Mouse (Mus musculus) mouse embryonic stem cell (cell line): ENCODE data around the gene Plcb4.

Experiments used
- in situ Hi-C, 2 experiments: fragments of 300-500 bp; cut with MboI; formaldehyde crosslinking; loops; 1 replicate in 1 of 2; 3 replicates in 1 of 2; pipeline ENCODE4 v1.14.3; 2019 to 2020; ENCODE audit warnings: low sequenced_read_pairs in 2 of 2, low pct_unique_long_range_greater_than_20kb in 1 of 2, mixed read lengths in 1 of 2; ENCODE audit not compliant: unreplicated experiment in 1 of 2

Gene Plcb4

GRCm38 (mm10) chr2:135861531-135862488 is 203.0 kb downstream of the Plcb4 start:
- in situ Hi-C loops: no loop called here

GRCm38 (mm10) chr2:135862489-135863390 is 203.9 kb downstream of the Plcb4 start:
- in situ Hi-C loops: no loop called here

DNA sequence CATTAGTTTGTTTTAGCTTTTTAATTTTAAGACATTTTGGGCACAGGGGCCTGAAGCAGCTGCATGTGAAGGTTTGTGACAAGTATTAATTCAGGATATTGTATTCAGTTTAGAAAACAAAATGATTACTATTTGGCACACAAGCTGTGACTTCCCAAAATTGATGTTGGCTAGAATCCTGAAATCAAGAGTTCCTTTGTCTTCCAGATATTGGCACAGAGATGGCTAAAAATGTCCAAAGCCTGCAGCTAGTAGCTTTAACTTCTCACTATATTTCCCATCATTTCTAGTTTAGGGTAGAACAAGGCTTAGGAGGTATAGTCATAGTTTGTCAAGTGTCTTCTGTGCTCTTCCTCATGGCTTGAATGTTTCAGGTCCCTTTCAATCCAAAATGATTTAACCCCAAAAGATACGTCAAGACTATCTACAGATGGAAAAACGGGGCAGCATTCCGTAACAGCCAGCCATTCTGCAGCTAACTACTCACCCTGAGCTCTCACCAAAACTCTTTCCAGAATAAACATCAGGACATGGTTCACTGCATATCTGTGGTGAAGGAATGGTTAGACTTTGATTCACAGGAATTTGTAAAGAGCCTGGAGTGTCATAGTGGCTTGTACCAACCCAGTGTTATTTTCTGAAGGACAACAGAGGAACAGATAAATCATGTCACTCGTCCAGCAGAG is 204.7 kb downstream of the Plcb4 start:
- in situ Hi-C loops: no loop called here

- in situ Hi-C loops: no loop called here
These were observed 207.6 kb downstream of the Plcb4 start for GRCm38 (mm10) chr2:135866421-135866820.

DNA sequence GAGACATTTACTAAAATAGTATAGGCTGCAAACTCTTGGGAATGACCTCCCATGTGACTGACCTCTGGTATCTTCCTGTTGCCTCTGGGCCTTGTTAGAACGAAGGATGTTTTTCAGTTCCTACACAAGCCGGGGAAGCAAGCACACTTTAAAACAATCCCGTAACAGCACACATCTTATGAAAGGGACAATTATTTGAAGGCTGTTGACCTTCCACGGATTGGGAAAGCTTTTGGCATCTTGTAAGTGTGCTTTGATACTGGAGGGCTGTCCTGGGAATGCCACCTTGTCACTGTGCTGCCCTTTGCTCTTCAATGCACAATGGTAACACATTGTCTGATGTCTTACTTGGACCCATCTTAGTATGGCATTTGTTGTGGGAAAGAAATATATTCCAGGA is 208.0 kb downstream of the Plcb4 start:
- in situ Hi-C loops: no loop called here

DNA sequence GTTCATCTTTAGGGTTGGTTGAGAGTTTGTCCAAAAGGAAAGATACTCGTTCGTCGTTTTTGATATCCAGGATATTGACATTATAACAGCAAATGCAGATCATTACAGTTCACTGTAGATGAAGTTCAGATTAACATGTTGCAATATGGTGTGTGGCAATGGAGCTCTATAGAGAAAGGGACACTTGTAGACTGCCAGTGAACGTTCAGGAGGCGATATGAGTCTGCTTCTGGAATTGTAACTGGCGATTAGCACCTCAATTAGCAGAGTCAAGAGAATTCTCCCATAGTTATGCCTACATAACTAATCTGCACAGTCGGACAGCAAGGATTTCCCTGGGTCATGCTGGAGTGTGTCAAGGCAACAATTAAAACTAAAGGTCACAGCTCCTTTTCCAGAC is 210.8 kb downstream of the Plcb4 start:
- in situ Hi-C loops: no loop called here

- in situ Hi-C loops: no loop called here
These were observed 214.3 kb downstream of the Plcb4 start for GRCm38 (mm10) chr2:135873146-135873545.

DNA sequence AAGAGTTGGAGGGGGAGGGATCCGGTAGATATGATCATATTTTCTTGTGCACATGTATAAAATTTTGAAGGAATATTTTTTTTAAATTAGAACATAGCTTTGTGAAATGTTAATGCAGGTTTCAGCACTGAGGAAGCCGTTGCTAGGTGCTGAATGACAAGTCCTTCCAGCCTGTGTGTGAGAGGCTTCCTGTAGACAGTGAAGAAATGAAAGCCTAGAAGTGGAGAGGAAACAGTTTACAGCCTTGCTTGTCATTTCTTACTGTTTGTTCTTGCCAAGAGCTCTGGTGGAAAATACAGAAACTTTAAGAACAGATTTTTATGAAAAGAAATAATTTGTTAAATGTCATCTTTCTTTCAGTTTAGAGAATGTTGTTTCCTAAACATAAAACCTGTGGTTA is 214.9 kb downstream of the Plcb4 start:
- in situ Hi-C loops: no loop called here

- in situ Hi-C loops: no loop called here
These were observed 216.7 kb downstream of the Plcb4 start for GRCm38 (mm10) chr2:135875549-135875948.

GRCm38 (mm10) chr2:135879356-135879755 is 220.5 kb downstream of the Plcb4 start:
- in situ Hi-C loops: no loop called here

- in situ Hi-C loops: no loop called here
These were observed 221.5 kb downstream of the Plcb4 start for GRCm38 (mm10) chr2:135880269-135880760.

GRCm38 (mm10) chr2:135883359-135883758 is 224.5 kb downstream of the Plcb4 start:
- in situ Hi-C loops: no loop called here

- in situ Hi-C loops: no loop called here
These were observed 225.8 kb downstream of the Plcb4 start for GRCm38 (mm10) chr2:135884534-135885180.

DNA sequence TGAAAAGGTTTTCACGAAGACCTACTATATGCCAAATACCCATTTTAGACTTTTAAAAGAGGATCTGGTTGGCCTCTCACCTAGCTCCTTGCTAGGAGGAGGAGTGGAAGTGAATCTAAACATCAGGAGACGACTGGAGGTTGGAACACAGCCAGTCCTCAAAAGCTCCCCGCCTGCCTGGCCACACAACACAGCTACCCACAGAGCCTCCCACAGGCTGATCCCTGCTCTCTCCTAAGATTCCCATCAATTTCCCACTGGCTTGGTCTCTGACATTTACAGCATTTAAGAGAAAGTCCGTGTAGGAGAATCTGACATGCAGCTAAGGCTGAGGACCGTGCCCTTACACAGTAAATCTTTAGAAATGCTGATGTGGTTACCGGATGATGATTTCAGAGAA is 226.8 kb downstream of the Plcb4 start:
- in situ Hi-C loops: no loop called here

- in situ Hi-C loops: no loop called here
These were observed 227.4 kb downstream of the Plcb4 start for GRCm38 (mm10) chr2:135886081-135886679.

GRCm38 (mm10) chr2:135887805-135888204 is 229.0 kb downstream of the Plcb4 start:
- in situ Hi-C loops: no loop called here

DNA sequence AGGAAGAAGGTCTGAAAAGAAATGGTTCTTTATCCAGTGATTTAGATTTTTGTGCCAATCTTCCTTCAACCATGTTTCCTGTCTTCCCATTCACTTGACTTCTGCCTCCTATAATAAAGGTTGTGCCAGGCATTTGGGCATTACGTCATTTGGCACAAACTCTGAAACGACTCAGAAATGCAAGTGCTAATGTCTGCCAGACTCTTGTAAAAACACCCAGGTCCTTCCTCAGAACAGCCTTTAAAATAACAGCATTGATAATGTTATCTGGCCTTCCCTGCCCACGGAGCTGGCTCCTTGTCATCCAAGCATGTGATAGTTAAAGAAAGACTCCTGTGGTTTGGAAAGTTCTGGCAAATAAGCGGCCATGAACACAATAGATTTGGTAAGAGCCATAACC is 229.4 kb downstream of the Plcb4 start:
- in situ Hi-C loops: no loop called here

DNA sequence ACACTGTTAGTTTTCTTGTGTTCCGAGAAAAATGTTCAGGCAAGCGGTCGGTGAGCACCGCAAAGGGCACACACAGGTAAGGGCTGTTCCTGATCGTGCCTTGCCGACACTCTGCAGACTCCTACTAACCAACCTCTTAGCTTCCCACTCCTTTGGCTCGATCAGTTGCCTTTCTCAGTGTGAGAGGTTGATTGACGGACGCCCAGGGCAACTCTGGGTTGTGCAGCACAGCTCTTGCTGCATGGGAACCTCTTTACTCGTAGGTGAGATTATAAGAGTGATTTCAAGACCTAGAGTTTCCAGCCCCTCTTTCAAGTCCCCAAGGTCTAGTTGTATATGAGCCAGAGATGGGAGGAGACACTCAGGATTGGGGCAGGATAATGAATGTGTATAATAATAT is 230.0 kb downstream of the Plcb4 start:
- in situ Hi-C loops: no loop called here
